Mouse (Mus musculus): Measurements from ENCODE around the gene Lgalsl. TPM values are rescaled to one million over a fixed set of nuclear protein-coding genes. Genes with fewer than 3 reads are reported as not detected.

Lgalsl gene
- total and polyA plus RNA-seq, 3 experiments, result 8.1 to 22.7 (median 16.4) TPM

GRCm38 (mm10) chr11:20793676-20794075 lies 37.2 kb downstream of the Lgalsl start:
- H3K79me2 ChIP-seq (replicated peaks; ENCODE audit: control insufficient read depth, extremely low read depth, insufficient read depth, poor library complexity, severe bottlenecking), result no peaks in the 10 kb centered on the region
- no peak overlapping the region for H3K4me2 ChIP-seq (ENCODE audit: insufficient read depth, low read depth, poor library complexity, severe bottlenecking)
- peaks cover 6 to 12% of the 10 kb centered on the region in 2 experiments for H3K4me1 ChIP-seq (ENCODE audit: control insufficient read depth in 1 of 2, insufficient read depth in 2 of 2)
- H3K36me3 ChIP-seq (replicated peaks in 1 of 2; ENCODE audit: control insufficient read depth in 1 of 2, insufficient read depth in 1 of 2, low read length in 1 of 2), result no peaks in the 10 kb centered on the region
- peaks cover 9% of the 10 kb centered on the region for H3K9me3 ChIP-seq (replicated peaks; ENCODE audit: low read length)
- H3K27me3 ChIP-seq (replicated peaks), result no peaks in the 10 kb centered on the region
- dilution Hi-C loops (cut with MboI; ENCODE audit: extremely low pct_ligation_motif_present, extremely low pct_unique_long_range_greater_than_20kb, low sequenced_read_pairs) (no loop called here), in situ Hi-C loops (cut with MboI; ENCODE audit: low pct_ligation_motif_present, low pct_unique_long_range_greater_than_20kb, low sequenced_read_pairs) (loop anchor here (5.0 to 10.0 kb wide), 3 partner anchors 124 to 671 kb away; no protein-coding TSS in a partner anchor)
- H3K4me3 ChIP-seq (replicated peaks in 1 of 3; ENCODE audit: low read depth in 2 of 3, low read length in 2 of 3, poor library complexity in 1 of 3), result no peak overlapping the region
- H3K27ac ChIP-seq (ENCODE audit: insufficient read depth, low read depth), result no peak overlapping the region
- no peak for DNase-seq (ENCODE audit: extremely low read depth)
- no peak overlapping the region for H3K9ac ChIP-seq (ENCODE audit: insufficient read depth, low read depth)
- TF ChIP-seq MAX (IDR thresholded peaks at IDR 0.05; ENCODE audit: low read length) (no peak), POLR2AphosphoS2 (IDR thresholded peaks at IDR 0.05; ENCODE audit: low read depth, low read length) (no peak), USF2 (conservative IDR thresholded peaks at IDR 0.05; ENCODE audit: low read depth, low read length) (no peak), CHD2 (IDR thresholded peaks at IDR 0.05; ENCODE audit: low read length) (no peak), IRF4 (IDR thresholded peaks at IDR 0.05; ENCODE audit: low read depth, low read length) (no peak), RAD21 (IDR thresholded peaks at IDR 0.05; ENCODE audit: low read depth, low read length) (no peak), E2F4 (IDR thresholded peaks at IDR 0.05; ENCODE audit: insufficient replicate concordance, low read depth, low read length) (no peak), TCF12 (IDR thresholded peaks at IDR 0.05; ENCODE audit: low read depth, low read length) (no peak), ELF1 (IDR thresholded peaks at IDR 0.05; ENCODE audit: low read depth, low read length) (no peak), USF1 (IDR thresholded peaks at IDR 0.05; ENCODE audit: low read depth, low read length) (no peak), NELFE (IDR thresholded peaks at IDR 0.05; ENCODE audit: low read depth, low read length) (no peak), KAT2A (IDR thresholded peaks at IDR 0.05; ENCODE audit: insufficient replicate concordance, low read length) (no peak), SIN3A (IDR thresholded peaks at IDR 0.05; ENCODE audit: low read length) (no peak), JUN (IDR thresholded peaks at IDR 0.05; ENCODE audit: insufficient read depth, low read depth, low read length) (no peak), MXI1 (IDR thresholded peaks at IDR 0.05; ENCODE audit: low read depth, low read length) (no peak), RCOR1 (conservative IDR thresholded peaks at IDR 0.05; ENCODE audit: low read depth, low read length) (no peak), HCFC1 (IDR thresholded peaks at IDR 0.05; ENCODE audit: low read depth, low read length) (no peak), CHD1 (IDR thresholded peaks at IDR 0.05; ENCODE audit: low read depth, low read length) (no peak), ZKSCAN1 (IDR thresholded peaks at IDR 0.05; ENCODE audit: borderline replicate concordance, low read depth, low read length) (no peak), MAFK (IDR thresholded peaks at IDR 0.05; ENCODE audit: insufficient replicate concordance, low read length) (no peak)

- H3K4me1 ChIP-seq (ENCODE audit: control insufficient read depth in 1 of 2, insufficient read depth in 2 of 2), result peaks cover 6 to 12% of the 10 kb centered on the region in 2 experiments
Measured at GRCm38 (mm10) chr11:20792667-20793066, 38.2 kb downstream of the Lgalsl start.

More at GRCm38 (mm10) chr11:20792667-20793066, 38.2 kb downstream of the Lgalsl start:
- Histone ChIP-seq H3K27me3 (replicated peaks) (no peaks in the 10 kb centered on the region), H3K79me2 (replicated peaks; ENCODE audit: control insufficient read depth, extremely low read depth, insufficient read depth, poor library complexity, severe bottlenecking) (no peaks in the 10 kb centered on the region), H3K4me2 (ENCODE audit: insufficient read depth, low read depth, poor library complexity, severe bottlenecking) (no peak overlapping the region), H3K9ac (ENCODE audit: insufficient read depth, low read depth) (no peak overlapping the region), H3K9me3 (replicated peaks; ENCODE audit: low read length) (peaks cover 1% of the 10 kb centered on the region), H3K27ac (ENCODE audit: insufficient read depth, low read depth) (no peak overlapping the region), H3K36me3 (replicated peaks in 1 of 2; ENCODE audit: control insufficient read depth in 1 of 2, insufficient read depth in 1 of 2, low read length in 1 of 2) (no peaks in the 10 kb centered on the region), H3K4me3 (replicated peaks in 1 of 3; ENCODE audit: low read depth in 2 of 3, low read length in 2 of 3, poor library complexity in 1 of 3) (no peak overlapping the region)
- no peak for TF ChIP-seq UBTF (IDR thresholded peaks at IDR 0.05; ENCODE audit: low read depth, low read length)
- TF ChIP-seq ZKSCAN1 (IDR thresholded peaks at IDR 0.05; ENCODE audit: borderline replicate concordance, low read depth, low read length), result 0 out of 2 replicates have a peak, but pooled peaks have one; percentile 36
- in situ Hi-C loops (cut with MboI; ENCODE audit: low pct_ligation_motif_present, low pct_unique_long_range_greater_than_20kb, low sequenced_read_pairs), result loop anchor here (5.0 to 10.0 kb wide), 3 partner anchors 125 to 672 kb away; no protein-coding TSS in a partner anchor
- DNase-seq (ENCODE audit: extremely low read depth), result no peak
- dilution Hi-C loops (cut with MboI; ENCODE audit: extremely low pct_ligation_motif_present, extremely low pct_unique_long_range_greater_than_20kb, low sequenced_read_pairs), result no loop called here

All from CH12.LX (cell line).